Mouse (Mus musculus) yolk sac, embryonic 10.5 days (tissue): Measurements from ENCODE around the gene Tomm5.
"Not testable (repeated sequence)": the region's sequence is repeated elsewhere in the genome, so short reads cannot be mapped to it uniquely, and the experiment has no call there.

Experiments
- DNase-seq: peaks from one replicate; pipeline ENCODE4 v3.0.0-alpha.2; 2017; ENCODE audit warnings: low spot score

Tomm5 gene

DNA sequence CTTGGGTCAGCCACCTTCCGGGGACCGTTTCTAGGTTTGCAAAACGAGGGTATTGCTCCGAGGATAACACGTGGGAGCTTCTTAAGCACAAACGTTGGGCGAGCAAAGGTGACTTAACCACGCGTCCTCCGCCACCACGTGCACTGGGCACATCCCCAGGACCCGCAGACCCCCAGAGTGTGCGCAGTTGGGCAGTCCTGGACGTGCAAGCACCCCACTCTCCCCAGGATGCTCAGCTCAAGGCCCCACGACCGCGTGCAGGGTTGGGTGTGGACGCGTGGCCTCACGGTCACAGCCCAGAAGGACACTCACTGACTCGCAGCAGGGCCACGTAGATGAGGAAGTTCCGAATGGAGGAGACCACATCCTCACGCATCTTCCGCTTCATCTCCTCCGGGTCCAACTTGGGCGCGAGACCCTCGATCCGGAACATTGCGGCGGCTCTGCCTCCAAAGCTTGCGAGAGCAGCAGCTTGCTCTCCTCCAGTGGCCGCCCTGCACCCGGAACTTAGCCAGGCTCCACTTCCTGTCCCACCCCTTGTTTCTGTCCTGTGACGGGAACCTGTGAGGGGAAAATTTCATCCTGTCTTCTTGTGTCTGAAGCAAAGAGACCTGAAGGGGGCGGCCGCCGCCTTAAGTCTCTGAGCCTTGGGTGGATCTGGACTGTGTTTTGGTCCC lies at the start of gene Tomm5:
Gene Tomm5 (minus strand): TSS at position 514 of the 677 bp plus-strand sequence.
- DNase-seq = peak; percentile 93

DNA sequence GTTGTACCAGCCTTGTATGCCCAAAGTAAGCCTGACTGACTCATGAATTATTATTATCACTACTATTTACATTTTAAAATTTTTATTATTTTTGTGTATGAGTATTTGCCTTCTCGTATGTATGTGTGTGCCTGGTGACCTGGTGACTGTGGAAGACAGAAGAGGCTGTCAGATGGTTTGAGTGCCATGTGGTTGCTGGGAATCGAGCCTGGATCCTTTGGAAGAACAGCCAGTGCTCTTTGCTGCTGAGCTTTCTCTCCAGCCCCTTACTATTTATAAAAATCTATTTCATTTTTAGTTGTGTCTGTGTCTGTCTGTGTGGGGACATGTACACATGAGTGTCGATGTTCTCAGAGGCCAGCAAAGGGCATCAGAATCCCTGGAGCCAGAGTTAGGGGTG lies 48.5 kb upstream of the Tomm5 start:
- no peak for DNase-seq

DNA sequence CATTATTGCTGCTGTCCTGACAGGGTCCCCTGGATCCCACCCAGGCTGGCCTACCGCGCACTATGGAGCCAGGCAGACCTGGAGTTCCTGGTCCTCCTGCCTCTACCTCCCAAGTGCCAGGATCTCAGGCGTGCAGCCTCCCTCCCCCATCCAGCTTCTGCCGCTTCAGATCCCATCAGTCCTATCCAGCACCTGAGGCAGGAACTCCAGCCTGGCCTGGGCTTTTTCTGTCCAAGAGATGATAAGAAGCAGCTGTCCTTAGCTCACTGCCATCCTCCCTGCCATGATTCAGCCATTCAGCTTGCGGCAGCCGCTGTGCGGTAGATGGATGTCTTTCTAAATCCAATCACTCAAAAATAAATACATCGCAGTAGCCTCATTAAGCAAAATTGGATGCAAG lies 35.1 kb upstream of the Tomm5 start:
- DNase-seq = no peak

DNA sequence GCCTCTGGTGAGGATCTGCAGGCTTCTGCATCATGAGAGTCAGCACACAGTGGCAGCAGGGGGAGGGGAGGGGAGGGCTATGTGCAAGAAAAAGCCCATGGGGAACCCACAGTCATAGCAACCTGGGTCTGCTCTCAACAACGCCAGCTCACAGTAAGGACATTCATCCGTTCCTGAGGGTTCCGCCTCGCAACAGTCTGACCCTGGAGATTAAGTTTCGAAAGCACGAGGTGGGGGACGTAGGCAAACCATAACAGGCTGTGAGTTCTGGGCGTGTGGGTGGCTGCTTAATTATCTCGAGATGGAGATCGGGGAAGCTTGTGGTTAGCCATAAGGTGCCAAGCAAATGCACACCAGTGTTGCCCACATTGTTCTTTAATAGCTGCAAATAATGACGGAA lies 34.5 kb upstream of the Tomm5 start:
- no peak for DNase-seq

DNA sequence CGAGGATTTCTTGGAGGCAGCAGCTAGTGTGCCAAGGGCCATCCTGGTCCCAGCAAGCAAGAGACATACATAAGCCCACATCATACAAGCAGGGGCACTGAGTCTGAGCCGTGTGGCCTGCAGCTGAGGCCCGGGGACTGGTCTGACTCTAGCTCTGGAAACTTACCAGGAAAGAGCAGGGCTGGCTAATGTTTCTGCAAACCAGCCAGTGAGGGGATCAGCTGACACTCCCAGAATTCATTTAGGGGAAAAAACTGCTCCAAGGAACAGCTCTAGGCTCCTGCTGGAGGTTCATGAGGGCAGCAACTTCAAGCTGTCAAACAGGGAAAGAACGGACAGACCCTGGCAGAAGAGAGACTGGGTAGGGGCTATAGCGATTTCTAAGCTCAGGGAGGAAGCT lies 33.9 kb upstream of the Tomm5 start:
- DNase-seq = no peak

DNA sequence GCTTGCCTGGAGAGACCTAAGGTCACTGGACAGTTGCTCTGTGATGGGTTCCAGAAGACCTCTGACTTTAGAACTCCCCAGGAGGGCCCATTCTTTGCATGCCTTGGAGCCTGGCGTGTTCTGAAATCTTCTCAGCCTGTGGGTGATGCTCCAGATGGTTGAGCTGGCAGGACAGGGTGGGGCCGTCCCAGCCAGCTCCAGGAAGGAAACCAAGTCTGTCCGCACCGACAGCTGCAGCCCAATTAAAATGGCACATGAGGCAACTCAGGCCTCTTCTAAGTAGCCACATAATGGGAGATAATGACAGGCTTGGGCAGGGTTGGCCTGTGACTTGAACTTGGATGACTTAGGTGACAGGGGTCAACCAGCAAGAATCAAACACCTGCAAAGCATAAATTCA lies 29.7 kb upstream of the Tomm5 start:
- DNase-seq = peak; percentile 7

DNA sequence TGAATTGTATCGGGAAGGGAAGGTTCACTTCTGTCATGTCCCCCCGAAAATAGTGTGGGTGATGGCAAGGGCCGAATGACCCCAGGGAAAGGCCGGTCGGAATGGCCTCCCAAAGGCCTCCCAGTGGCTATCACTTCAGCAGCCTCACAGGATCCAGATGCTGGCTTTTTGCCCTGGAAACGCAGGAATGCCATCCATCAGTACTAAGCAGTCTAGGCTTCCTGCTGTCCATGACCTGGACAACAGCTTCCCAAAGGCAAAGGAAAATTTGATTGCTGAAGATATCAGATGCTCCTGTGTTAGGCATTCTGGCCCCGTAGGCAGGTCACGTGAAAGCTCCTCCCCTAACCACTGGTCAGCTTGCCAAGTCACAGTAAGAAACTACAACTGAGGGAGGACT lies 26.6 kb upstream of the Tomm5 start:
- no peak for DNase-seq

DNA sequence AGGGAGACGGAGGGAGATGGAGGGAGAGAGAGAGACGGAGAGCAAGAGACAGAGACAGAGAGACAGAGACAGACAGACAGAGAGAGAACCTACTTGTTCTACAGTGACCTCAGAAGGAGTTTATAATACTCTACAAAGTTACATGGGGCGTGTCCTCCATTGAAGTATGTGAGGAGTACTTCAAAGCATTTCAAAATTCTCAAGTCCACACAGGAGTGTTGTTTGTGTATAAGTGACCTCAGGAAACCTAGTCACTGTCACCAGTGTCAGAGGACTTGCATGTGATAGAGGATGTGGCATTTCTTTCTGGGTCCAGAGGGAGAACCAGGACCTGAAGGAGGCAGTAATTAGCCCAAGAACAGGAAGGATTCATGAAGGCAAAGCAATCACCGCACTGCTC lies 23.1 kb upstream of the Tomm5 start:
- DNase-seq = no peak

DNA sequence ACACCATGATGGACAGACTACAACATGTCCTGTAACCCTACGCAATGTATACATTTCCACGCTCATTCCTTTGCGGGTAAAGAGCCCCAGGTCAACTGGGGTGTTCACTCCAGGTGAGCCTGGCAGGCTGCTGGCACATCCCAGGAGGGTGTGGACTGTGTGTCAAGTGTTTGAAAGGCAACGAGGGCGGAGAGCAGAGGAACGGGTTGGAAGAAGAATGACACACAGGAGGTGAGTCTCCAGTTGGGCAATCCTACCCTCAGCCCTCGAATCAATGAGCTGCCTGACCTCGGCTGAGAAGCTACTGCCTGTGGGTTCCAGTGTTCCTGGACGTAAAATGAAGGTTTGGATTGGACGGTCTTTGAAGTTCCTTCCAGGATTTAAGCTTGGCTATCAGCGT lies 13.4 kb upstream of the Tomm5 start:
- no peak for DNase-seq

DNA sequence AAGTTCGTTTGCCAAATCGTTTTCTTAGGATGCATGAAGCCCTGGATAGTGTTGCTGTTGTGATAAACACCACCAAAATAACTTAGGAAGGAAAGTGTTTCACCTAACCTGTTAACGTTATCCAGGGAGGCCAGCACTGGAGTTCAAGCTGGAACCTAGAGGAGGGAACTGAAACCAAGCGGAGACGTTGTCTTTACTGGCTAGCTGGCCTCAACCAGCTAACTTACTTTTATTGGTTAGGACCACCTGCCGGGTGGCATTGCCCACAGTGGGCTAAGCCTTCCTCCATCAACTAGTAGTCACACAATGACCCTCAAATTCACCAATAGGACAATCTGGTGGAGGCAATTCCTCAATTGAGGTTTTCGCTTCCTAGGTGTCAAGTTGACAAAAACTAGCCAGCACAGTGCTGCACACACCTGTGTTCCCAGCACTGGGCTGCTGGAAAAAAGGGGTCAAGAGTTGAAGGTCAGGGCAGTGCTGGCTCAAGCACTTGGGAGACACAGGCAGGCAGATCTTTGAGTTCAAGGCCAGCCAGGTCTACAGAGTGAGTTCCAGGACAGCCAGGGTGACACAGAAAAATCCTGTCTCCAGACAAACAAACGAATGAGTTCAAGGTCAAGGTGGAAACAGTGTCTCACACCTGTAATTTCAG lies 669 bp upstream of the Tomm5 start:
- no peak for DNase-seq

DNA sequence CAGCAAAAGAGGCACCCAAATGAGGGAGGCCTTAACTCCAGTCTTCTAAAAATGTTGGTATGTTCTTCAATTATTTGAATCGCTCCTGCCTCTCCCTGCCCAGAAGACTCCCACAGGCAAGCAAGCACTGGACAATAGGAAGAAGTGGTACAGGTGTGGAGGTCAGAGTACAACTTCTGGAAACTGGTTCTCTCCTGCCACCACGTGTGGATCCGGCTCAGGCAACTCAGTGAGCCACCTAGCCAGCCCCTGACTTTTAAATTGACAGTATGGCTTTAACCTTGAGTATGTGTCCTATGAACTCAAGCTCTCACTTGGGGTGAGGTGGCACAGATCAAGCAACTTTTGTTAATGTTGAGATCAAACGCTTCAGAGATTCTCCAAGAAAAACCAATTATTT lies 848 bp downstream of the Tomm5 start:
- DNase-seq = peak; percentile 59

DNA sequence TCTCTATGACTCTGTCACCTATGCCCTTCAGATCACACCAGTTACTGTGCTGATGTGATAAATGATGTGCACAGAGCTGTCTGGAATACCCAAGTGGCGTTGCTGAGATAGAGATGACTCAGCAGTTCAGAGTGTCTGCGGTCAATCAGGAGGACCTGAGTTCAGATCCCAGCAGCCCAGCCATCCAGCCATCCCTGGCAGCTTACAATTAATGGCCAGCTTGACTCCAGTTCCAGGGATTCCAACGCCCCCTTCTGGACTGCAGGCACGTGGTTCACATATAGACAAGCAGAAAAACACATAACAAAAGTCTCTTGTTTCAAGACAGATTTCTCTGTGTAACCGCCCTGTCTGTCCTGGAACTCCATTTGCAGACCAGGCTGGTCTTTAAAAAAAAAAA lies 1.5 kb downstream of the Tomm5 start:
- DNase-seq = no peak

DNA sequence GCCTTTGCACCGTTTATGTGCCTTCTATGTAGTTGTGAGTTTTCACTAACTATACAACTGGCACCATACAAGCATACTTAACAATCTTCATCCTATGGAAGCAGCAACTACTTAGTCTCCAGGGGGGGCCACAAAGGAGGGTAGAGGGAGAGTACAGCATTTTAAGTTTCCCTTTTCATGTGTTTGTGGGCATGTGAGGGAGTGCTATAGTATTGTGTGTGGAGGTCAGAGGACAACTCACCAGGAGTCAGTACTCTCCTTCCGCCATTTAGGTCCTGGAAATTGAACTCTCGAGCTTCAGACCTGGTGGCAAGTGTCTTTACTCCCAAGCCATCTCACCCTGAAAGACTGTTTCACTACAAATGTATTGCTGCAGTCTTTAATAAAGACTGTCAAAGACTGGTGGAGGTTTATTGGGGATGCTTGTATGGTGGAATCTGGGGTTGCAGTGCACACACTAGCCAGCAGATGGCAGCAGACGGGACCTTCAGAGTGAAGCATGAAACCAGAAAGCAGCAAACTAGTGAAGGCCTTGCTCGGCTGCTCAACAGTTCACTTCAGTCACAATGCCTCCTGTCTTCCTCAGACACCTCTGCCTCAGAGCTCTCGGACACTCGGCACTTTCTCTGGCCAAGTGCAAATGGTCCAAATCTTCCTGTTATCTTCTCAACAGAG lies 10.6 kb downstream of the Tomm5 start:
- DNase-seq = peak; percentile 61

DNA sequence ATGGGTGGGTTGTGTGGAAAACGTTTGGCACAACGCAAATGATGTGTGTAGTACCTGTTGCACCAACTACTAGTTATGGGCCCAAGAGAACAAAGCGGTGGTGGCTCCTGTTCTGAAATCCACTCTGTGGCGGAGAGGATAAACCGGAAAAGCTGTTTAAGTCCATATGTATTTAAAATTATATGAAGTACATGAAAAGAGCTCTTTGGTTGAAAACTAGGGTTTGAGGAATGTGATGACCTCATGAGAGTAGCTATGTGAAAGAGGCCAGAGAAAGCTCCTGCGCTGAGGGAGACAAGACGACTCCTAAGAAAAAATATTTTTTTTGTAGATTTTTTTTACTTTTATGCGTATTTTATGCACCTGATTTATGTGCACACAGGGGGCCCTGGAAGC lies 23.0 kb downstream of the Tomm5 start:
- no peak for DNase-seq

DNA sequence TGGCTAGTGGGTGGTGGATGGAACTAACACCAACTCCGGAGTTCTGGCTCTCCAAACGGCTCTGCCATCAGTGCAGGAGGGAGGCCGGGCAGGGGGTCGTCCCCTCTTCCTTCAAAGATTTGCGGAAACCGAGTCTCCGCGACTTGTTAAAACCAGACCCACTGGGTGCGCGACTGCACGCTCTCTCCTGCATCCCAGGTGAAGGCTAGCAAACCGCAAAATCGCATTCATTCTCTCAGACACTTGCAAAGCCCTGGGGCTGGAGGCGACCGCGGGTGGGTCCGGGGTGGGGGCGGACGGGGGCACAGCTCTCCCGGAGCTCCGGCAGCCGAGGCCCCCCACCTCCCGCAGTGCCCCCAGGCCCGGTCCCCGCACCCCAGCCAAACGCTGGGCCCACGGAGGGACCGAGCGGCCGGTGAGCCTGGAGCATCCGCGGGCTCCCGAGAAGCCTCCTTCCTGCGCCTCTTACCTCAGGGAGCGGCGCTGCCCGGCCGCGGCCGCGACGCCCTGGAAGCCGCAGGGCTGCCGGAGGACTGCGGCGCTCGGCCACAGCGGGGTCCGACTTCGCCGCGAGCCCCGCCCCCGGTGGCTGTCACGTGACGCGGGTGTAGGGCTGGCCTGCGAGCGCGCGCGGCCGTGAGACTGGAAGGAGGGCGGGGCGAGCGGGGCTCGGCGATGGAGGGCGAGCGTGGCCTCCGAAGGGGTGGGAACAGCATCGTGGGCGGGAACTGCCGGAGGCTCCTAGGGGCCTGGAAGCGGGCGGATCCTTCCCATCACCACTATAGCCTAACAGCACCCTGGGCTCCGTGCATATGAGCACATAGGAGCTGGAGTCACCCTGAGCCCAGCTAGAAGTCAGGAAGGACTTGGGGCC lies 23.7 kb downstream of the Tomm5 start, which contains the start of gene Fbxo10:
Gene Fbxo10 (minus strand): TSS at position 584 of the 874 bp plus-strand sequence.
- peak; percentile 92 for DNase-seq

DNA sequence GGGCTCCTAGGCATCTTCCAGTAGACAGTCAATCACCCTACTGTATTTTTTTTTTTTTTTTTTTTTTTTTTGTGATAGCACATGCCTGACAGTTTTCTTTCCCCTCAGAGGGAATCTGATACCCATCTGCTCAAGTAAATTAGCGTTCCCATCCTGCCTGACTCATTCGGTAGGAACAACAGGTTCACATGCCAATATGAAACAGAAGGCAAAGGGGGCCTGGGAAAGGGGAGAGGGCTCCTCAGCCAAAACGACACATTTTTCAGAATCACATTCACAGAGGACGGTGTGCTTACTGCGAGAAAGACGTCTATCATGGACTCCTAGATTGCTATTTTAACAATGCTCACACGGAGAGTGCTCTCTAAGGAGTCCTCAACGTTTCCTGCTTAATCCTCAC lies 24.4 kb downstream of the Tomm5 start:
- no peak for DNase-seq

DNA sequence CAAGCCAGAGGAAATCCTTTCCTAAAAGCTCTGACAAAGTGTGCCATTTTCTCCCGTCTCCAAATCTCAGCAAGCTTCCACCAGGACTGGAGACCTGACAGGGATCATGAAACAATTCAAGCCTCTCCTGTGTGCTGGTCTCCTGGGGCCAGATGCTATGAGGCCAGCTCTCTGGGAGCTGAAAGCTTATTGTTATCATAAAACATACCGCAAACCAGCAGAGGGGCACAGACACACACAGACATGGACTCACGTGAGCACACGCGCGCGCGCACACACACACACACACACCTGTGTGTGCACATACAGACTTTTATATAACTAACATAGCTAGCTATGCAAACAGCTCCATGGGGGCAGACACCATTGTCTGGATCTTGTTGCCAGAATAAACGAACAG lies 25.0 kb downstream of the Tomm5 start:
- no peak for DNase-seq

DNA sequence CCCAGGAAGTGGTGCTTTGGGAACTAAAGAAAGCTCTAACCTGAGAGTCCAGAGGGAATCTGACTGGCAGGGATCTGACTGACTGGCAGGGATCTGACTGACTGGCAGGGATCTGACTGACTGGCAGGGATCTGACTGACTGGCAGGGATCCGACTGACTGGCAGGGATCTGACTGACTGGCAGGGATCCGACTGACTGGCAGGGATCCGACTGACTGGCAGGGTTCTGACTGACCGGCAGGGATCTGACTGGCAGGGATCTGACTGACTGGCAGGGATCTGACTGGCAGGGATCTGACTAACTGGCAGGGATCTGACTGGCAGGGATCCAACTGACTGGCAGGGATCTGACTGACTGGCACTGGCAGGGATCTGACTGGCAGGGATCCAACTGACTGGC lies 26.9 kb downstream of the Tomm5 start:
- DNase-seq = not testable (repeated sequence)

DNA sequence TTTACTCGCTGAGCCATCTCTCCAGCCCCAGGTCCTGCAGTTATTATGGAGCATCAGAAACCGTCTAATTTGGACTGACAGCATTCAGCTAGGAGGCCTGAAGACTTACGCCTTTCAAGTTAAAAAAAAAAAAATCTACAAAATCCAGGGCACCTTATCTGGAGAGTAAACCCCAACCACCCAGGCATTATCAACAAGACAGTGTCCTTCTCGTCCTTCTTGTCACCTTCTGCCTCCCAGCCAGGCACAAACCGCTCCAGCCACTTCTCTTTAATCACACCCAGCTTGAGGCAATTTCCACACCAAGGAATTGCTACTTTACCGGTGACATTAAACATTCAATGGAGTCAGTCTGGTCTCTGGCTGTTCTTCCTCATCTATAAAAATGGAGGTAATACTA lies 34.4 kb downstream of the Tomm5 start:
- no peak for DNase-seq

DNA sequence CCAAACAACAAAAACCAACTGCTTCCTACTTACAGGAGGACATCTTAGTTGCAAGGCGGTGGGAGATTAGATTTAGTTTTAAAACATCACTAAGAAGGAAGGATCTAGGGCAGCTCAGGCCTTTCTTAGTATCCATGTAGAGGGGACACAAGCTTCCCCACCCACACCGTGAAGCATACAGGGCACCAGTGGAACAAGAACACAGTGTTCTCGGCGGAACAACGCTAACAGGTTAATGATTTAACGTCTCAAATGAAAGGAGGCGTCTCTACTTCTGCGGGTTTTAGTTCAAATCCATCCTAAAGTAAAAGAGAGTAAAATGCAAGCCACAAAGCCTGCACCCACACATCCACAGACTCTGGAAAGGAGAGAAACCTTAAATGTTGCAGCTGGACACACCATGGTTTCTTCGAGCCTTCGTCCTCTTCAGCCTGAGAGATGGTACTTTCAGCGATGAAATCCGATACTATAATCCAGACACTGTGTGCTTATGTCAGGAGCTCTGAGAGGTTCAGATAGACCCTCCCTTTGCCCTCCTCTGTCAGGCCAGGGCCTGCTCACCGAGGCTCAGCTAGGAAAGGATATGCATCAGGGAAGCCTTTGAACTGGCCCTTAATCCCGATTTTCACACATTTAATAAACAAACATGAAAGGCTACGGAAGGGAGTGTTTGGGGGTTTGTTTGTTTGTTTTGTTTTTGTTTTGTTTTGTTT lies 35.5 kb downstream of the Tomm5 start:
- no peak for DNase-seq

DNA sequence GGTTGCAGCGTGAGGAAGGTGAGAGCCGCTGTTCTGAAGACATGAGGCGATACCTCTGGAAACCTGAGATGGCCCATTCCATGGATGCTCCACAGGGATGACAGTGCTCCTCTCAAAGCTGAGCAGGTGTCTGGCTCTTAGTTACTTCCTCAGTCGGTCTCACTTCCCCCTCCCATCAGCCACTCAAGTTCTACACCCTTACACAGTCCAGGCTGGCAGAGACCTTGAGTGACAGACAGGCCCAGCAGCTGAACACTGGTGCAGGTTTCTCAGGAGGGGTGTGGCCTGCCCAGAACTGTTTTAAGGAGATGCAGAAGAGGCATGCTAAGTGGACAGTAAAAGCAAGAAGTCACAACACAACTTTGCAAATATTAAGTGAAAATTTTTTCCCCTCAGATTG lies 40.2 kb downstream of the Tomm5 start:
- no peak for DNase-seq
